Mouse (Mus musculus) cerebellum, adult 2 months (tissue): ENCODE data around the gene Zfp57.

Experiments used
- CTCF ChIP-seq: fragments of 200-500 bp; IDR thresholded peaks from 2 replicates; pipeline ENCODE4 v1.5.1; 2011; ENCODE audit warnings: low read depth, mild to moderate bottlenecking, control low read depth, low read length, moderate library complexity, borderline replicate concordance; ENCODE audit not compliant: insufficient read depth
- POLR2A ChIP-seq: fragments of 200-500 bp; IDR thresholded peaks from 2 replicates; pipeline ENCODE4 v1.6.1; 2011; ENCODE audit warnings: low read length, control low read depth, borderline replicate concordance; ENCODE audit not compliant: insufficient read depth

- TF ChIP-seq CTCF (peak; percentile 60; the same call in 1 of the 2 replicates), POLR2A (no peak)
Measured at GRCm38 (mm10) chr17:37049570-37050310, 48.8 kb downstream of the Zfp57 start.
